Mouse (Mus musculus) adrenal gland, postnatal 14 days (tissue): ENCODE measurements around the gene Fau. TPM values are rescaled to one million over a fixed set of nuclear protein-coding genes. Genes with fewer than 3 reads are reported as not detected.
"Not testable (repeated sequence)": the region's sequence is repeated elsewhere in the genome, so short reads cannot be mapped to it uniquely, and the experiment has no call there.

Experiments used
- DNase-seq: peaks from one replicate; pipeline ENCODE4 v3.0.0; 2021; ENCODE audit warnings: mixed read lengths
- long read RNA-seq, 2 experiments: library from polyadenylated mRNA; stranded (forward); transcript quantifications; one replicate each; pipeline ENCODE4 v2.0.0; 2021
- total RNA-seq: library from RNA; stranded (reverse); gene quantifications from 2 replicates; pipeline ENCODE4 v1.2.3, GENCODE M21; 2021

The Fau gene
- 956 and 1,133 TPM in 2 replicates for total RNA-seq
- long read RNA-seq, experiment 1, transcript Fau-201 (5 exons, 508 nt), result minor isoform, 39 of 314 reads
- long read RNA-seq, experiment 1, transcript Fau-202 (5 exons, 613 nt), result major isoform, 263 of 314 reads
- long read RNA-seq, experiment 1, partial matches to known transcripts, result 4 of 314 reads
- long read RNA-seq, experiment 1, other reads (novel, unspliced or antisense), result 3 of 314 reads
- long read RNA-seq, experiment 2, transcript Fau-207 (4 exons, 744 nt), result minor isoform, 7 of 318 reads
- long read RNA-seq, experiment 2, transcript Fau-201 (5 exons, 508 nt), result minor isoform, 45 of 318 reads
- long read RNA-seq, experiment 2, transcript Fau-202 (5 exons, 613 nt), result major isoform, 250 of 318 reads
- long read RNA-seq, experiment 2, partial matches to known transcripts, result 14 of 318 reads
- long read RNA-seq, experiment 2, other reads (novel, unspliced or antisense), result 0 of 318 reads

DNA sequence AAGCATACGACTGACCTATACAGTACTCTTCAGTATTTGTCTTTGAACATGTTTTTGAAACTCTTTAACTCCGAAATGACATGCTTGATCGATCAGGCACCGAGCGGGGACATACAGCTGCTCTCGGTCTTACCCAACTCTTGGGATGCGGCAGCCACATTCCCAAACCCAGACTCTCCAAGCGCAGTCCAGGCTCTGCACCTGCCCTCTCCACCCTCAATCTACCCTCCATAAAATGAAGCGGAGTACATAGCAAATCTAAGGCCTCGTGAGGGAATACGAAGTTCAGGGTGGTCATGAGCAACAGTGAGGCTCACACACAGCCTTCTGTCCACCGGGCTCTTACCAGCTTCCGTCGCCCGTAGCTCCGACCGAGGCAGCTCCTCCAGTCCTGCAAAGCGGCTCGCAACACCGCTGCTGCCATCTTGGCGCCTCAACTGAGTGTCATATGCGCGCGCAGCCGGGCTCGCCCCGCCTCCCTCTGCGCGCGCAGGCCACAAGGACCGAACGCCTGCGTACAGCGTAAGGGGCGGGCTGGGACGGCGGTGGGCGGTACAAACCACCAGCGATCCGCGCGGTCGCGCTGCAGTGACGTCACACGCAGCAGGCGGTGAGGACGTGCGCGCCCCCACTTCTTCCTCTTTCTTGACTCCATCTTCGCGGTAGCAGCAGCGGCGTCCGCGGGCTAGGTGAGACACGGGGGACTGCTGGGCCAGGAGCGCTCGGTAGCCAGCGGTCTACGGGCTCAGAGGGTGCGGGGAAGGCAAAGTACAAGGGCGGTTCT, at the start of gene Fau, which contains the start of gene Mrpl49:
Gene Fau, plus strand, starts transcription at position 532 of the 784 bp plus-strand sequence.
Gene Mrpl49, minus strand, starts transcription at position 473 of the 784 bp plus-strand sequence.
- DNase-seq, result peak; percentile 99

DNA sequence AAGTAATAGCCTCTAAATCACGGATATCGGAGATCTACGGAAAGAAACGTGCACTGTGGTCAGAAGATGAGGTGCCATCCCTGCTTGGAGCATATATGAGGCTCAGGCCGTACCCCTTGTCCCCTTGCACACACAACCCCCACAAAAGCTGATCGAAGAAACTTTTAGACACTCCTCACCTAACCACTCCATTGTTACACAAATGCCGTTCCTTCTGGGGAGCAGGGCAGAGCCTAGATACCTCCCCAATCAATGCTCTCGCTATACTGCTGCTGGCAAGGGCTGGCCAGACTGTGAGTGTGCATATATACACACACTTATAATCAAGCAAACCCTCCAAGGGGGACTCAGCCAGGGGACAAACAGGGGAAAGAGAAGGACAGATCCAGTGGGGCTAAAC, 48.5 kb upstream of the Fau start:
- no peak for DNase-seq

- no peak for DNase-seq
Observed at GRCm38 (mm10) chr19:6013691-6014090, 44.0 kb upstream of the Fau start.

- DNase-seq, result peak; percentile 74
Observed at GRCm38 (mm10) chr19:6014991-6015510, 42.6 kb upstream of the Fau start.

- peak; percentile 88 for DNase-seq
Observed at GRCm38 (mm10) chr19:6015511-6016315, 41.9 kb upstream of the Fau start, which contains the start of gene Capn1. Gene Capn1, minus strand, starts transcription at chr19:6015897.

GRCm38 (mm10) chr19:6016532-6016931, 41.1 kb upstream of the Fau start:
- DNase-seq, result peak; percentile 18

DNA sequence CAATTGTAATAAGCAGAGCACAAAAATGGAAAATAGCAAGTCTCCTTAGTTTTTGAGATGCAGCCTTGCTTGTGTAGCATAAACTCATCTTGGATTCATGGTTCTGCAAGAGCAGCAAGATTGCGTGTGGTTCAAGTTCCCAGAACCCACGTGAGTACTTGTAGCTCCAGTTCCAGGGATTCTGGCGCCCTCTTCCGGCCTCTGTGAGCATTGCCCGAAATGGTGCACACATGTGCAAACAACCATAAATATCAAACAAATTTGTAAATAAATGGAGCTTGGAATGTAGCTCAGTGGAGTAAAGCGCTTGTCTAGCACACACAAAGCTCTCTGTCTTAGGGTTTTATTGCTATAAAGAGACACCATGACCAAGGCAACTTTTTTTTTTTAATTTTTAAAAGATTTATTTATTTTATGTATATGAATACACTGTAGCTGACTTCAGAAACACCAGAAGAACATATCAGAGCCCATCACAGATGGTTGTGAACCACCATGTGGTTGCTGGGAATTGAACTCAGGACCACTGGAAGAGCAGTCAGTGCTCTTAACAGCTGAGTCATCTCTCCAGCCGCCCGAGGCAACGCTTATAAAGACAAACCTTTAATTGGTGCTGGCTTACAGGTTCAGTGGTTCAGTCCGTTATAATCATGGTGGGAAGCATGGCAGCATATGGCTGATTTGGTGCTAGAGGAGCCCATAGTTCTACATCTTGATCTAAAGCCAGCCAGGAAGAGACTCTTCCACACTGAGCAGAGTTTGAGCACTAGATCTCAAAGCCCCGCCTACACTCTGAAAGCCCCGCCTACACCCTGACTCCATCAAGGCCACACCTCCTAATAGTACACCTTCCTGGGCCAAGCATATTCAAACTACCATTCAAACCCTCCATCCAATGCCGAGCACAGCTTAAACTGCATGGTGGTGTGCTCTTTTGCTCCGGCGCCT, 39.2 kb upstream of the Fau start:
- DNase-seq, result peak; percentile 94

DNA sequence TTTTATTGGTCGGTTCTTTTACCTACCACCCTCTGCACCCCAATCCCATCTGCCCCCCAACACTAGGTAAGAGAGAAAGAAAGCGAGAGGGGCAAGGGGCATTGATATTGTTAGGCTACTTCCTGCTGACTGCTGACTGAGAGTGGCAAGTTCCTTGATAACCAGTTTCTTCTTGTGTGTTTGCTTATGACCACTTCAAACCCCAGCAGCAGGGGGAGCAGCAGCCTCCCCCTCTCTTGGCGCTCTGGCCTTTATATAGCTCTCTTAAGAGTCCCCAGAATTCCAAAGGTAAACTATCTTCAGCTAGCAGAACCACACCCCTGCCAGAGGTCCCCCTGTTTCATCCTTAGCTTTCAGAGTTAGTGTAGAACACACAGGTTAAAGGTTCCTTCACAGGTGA, 37.4 kb upstream of the Fau start:
- DNase-seq, result no peak

DNA sequence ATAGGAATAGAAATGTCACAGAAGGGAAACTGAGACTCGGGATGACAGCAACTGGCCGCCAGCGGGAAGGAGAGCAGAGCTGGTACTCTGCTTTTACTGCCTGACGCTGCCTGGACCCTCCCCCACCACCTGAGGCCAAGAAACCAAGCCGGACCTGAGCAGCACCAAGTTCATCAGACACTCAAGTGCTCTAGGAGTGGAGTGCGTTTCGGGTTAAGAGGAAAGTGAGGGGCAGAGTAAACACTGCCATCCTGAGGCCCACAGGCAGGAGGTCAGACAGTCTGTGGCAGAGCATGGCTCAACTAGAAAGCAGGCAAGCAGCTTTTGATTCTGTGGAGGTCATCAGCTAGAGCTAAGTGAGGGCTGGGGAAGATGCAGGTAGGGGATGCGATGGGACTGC, 34.6 kb upstream of the Fau start:
- DNase-seq, result no peak

- DNase-seq, result peak; percentile 81
Observed at GRCm38 (mm10) chr19:6023930-6024329, 33.7 kb upstream of the Fau start.

GRCm38 (mm10) chr19:6028991-6029390, 28.7 kb upstream of the Fau start:
- no peak for DNase-seq

DNA sequence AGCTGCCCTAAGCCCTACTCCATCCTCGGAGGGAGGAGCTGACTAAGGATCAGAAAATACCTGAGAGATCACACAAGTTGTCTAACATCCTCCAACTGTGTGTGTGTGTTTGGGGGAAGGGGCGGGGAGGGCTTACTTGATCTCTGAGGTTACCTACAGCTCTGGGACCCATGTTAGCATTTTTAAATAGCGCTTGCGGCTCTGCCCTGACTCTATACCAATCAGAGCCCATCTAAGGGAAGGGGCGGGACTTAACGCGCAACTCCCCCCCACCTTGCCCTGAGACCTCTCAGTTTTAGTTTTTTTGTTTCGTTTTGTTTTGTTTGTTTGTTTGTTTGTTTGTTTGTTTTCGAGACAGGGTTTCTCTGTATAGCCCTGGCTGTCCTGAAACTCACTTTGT, 28.2 kb upstream of the Fau start:
- no peak for DNase-seq

- no peak for DNase-seq
Observed at GRCm38 (mm10) chr19:6030520-6031280, 26.9 kb upstream of the Fau start.

DNA sequence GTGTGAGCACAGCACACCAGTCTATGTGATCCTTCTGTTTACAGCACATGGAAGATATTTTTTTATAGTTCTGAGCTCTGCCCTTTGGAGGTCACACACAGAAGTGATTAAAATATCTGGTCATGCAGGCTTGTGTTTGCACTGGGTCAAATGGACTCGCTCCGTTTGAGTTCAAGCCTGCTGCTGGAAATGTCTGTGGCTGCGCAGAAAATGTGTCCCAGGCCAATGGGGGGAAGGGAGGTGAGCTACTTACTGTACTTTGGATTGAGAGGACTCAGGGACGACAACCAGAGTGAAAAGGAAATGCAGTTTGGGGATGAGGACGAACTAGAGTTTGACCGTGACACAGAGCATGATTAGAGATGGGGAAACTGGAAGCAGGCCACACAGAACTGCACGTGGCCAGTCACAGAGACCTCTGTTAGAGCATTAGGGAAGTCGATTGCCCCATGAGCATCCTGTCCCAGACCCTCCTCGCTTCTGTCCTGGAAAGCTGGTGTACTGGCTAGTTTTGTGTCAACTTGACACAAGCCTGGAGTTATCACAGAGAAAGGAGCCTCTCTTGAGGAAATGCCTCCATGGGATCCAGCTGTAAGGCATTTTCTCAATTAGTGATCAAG, 21.6 kb upstream of the Fau start:
- DNase-seq, result no peak

GRCm38 (mm10) chr19:6037695-6038094, 19.9 kb upstream of the Fau start:
- no peak for DNase-seq

DNA sequence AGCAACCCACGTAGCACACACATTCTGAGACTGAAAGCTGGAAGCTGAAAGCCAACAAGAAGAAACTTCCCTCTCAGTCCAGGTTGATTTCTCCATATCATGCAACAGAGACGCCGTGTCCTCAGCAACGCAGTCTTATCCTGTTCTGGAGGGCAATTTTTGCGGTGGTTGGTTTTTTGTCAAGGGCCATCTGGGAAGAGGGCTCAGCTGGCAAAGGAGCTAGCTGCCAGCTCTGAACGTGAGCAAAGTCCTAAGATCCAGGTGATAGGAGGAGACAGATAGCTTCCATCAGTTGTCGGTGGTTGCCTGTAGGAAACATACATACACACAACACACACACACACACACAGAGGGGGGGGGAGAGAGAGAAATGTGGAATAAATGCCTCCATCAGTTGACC, 19.3 kb upstream of the Fau start:
- no peak for DNase-seq

DNA sequence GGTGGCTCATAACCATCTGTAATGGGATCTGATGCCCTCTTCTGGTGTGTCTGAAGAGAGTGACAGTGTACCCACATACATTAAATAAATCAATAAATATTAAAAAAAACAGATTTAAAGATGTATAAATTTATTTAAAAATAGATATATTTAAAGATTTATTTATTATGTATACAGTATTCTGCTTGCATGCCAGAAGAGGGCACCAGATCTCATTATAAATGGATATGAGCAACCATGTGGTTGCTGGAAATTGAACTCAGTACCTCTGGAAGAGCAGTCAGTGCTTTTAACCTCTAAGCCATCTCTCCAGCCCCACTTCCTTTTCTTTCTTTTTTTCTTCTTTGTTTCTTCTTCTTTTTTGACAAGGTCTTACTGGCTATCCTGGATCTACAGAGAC, 17.6 kb upstream of the Fau start:
- DNase-seq, result no peak

DNA sequence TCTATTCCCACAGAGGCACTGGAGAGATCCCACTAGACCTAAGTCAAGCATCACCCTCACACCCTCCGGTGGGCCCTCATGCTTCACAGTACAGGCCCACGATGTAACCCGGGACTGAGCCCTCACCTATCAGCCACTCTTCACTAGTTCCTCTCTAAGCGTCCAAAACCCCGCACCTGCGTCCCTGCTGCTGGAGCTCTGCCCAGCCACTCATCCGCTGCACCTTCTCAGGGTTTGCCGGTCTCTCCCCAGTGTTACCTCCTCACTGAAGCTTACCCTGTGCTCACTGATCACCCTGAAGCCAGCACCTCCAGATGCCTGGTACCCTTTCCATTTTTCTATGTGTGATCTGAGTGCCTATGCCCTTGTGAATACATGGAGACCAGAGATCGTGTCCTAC, 15.4 kb upstream of the Fau start:
- no peak for DNase-seq

- DNase-seq, result not testable (repeated sequence)
Observed at GRCm38 (mm10) chr19:6044102-6044501, 13.5 kb upstream of the Fau start.
